Mouse (Mus musculus) forebrain, embryonic 11.5 days (tissue): ENCODE data around the gene Dhx8. TPM values are rescaled to one million over a fixed set of nuclear protein-coding genes. Genes with fewer than 3 reads are reported as not detected.

Experiments
- ATAC-seq: fragments of 200-750 bp; cut with Nextera tagmentation; replicated peaks from 2 replicates; pipeline ENCODE4 v1.8.0; 2017; ENCODE audit warnings: moderate TSS enrichment; ENCODE audit not compliant: low FRiP score
- DNase-seq: peaks from one replicate; pipeline ENCODE4 v3.0.0-alpha.2; 2017; ENCODE audit warnings: low spot score
- H3K27ac ChIP-seq: fragments of 300-500 bp; sonication (generic); 2 replicates; pipeline ENCODE4 v1.5.1; 2014; ENCODE audit warnings: low read depth, low read length
- H3K27me3 ChIP-seq: fragments of 300-500 bp; sonication (generic); 2 replicates; pipeline ENCODE4 v1.6.1; 2014; ENCODE audit warnings: mild to moderate bottlenecking, low read length, mixed read lengths; ENCODE audit not compliant: control insufficient read depth, insufficient read depth
- H3K36me3 ChIP-seq: fragments of 300-500 bp; sonication (generic); 2 replicates; pipeline ENCODE4 v1.6.1; 2014; ENCODE audit warnings: mild to moderate bottlenecking, low read length, moderate library complexity, mixed read lengths; ENCODE audit not compliant: control insufficient read depth, insufficient read depth
- H3K4me1 ChIP-seq: fragments of 300-500 bp; sonication (generic); replicated peaks from 2 replicates; pipeline ENCODE4 v1.6.1; 2014; ENCODE audit warnings: low read length, mixed read lengths; ENCODE audit not compliant: control insufficient read depth, insufficient read depth
- H3K4me2 ChIP-seq: fragments of 300-500 bp; sonication (generic); 2 replicates; pipeline ENCODE4 v1.6.1; 2014; ENCODE audit warnings: low read depth, mild to moderate bottlenecking, low read length, moderate library complexity, mixed read lengths; ENCODE audit not compliant: severe bottlenecking
- H3K4me3 ChIP-seq: fragments of 300-500 bp; sonication (generic); 2 replicates; pipeline ENCODE4 v1.5.1; 2014; ENCODE audit warnings: low read depth, low read length
- H3K9ac ChIP-seq: fragments of 300-500 bp; sonication (generic); 2 replicates; pipeline ENCODE4 v1.6.1; 2014; ENCODE audit warnings: low read length
- H3K9me3 ChIP-seq: fragments of 300-500 bp; sonication (generic); 2 replicates; pipeline ENCODE4 v1.6.1; 2016; ENCODE audit warnings: low read length, mixed read lengths; ENCODE audit not compliant: control insufficient read depth
- whole genome bisulfite sequencing: fragments of 180-500 bp; shearing (Covaris S2); extraction: QIAGEN DNeasy Blood & Tissue Kit; methylation state at CpG from one replicate; pipeline ENCODE4 v1.1.7; 2014; 5-methylcytosine and 5-hydroxymethylcytosine counted together
- polyA plus RNA-seq: library from polyadenylated mRNA; unstranded; fragments of >200 nt; fragmentation: Nextera tagmentation; extraction: Ambion mirVana; gene quantifications from 2 replicates; pipeline ENCODE4 v1.2.1, GENCODE M21; 2014

Gene Dhx8
- polyA plus RNA-seq, 1 experiment from 2014 or later, result 43.6 TPM

- no peak overlapping the region for H3K4me2 ChIP-seq
- H3K4me1 ChIP-seq, result peaks cover 12% of the 10 kb centered on the region
- ATAC-seq (no peak), DNase-seq (no peak)
- no peaks in the 10 kb centered on the region for H3K27me3 ChIP-seq
- H3K9me3 ChIP-seq, result no peaks in the 10 kb centered on the region
- 96% methylated on average over 1 of the region's 1 CpGs for WGBS
- H3K36me3 ChIP-seq, result no peaks in the 10 kb centered on the region
- no peak overlapping the region for H3K27ac ChIP-seq
- H3K4me3 ChIP-seq, result no peak overlapping the region
- H3K9ac ChIP-seq, result no peak overlapping the region
Observed at GRCm38 (mm10) chr11:101699556-101699955, 33.2 kb upstream of the Dhx8 start.

- ATAC-seq, result no peak
- Histone ChIP-seq H3K27me3 (no peaks in the 10 kb centered on the region), H3K36me3 (no peaks in the 10 kb centered on the region), H3K4me1 (peaks cover 12% of the 10 kb centered on the region), H3K9me3 (no peaks in the 10 kb centered on the region), H3K27ac (no peak overlapping the region), H3K4me3 (no peak overlapping the region), H3K4me2 (no peak overlapping the region), H3K9ac (no peak overlapping the region)
- 79% methylated on average over 7 of the region's 7 CpGs for WGBS
- DNase-seq, result no peak
Observed at GRCm38 (mm10) chr11:101699991-101700390, 32.7 kb upstream of the Dhx8 start.

- 60% methylated on average over 12 of the region's 12 CpGs for WGBS
- Histone ChIP-seq H3K9me3 (no peaks in the 10 kb centered on the region), H3K4me1 (peaks cover 9% of the 10 kb centered on the region), H3K27ac (no peak overlapping the region), H3K9ac (no peak overlapping the region), H3K4me3 (no peak overlapping the region), H3K27me3 (no peaks in the 10 kb centered on the region), H3K36me3 (no peaks in the 10 kb centered on the region), H3K4me2 (no peak overlapping the region)
- ATAC-seq (no peak), DNase-seq (no peak)
Observed at GRCm38 (mm10) chr11:101700446-101700845, 32.3 kb upstream of the Dhx8 start.

GRCm38 (mm10) chr11:101704081-101704480, 28.6 kb upstream of the Dhx8 start:
- ATAC-seq (no peak), DNase-seq (no peak)
- H3K27me3 ChIP-seq, result no peaks in the 10 kb centered on the region
- no peak overlapping the region for H3K4me2 ChIP-seq
- WGBS, result 68% methylated on average over 5 of the region's 5 CpGs
- no peaks in the 10 kb centered on the region for H3K36me3 ChIP-seq
- H3K4me3 ChIP-seq, result no peak overlapping the region
- H3K27ac ChIP-seq, result no peak overlapping the region
- no peaks in the 10 kb centered on the region for H3K9me3 ChIP-seq
- H3K4me1 ChIP-seq, result no peaks in the 10 kb centered on the region
- H3K9ac ChIP-seq, result no peak overlapping the region

- WGBS, result 85% methylated on average over 10 of the region's 10 CpGs
- no peak overlapping the region for H3K4me2 ChIP-seq
- no peak overlapping the region for H3K27ac ChIP-seq
- no peaks in the 10 kb centered on the region for H3K9me3 ChIP-seq
- DNase-seq (no peak), ATAC-seq (no peak)
- no peaks in the 10 kb centered on the region for H3K36me3 ChIP-seq
- H3K4me3 ChIP-seq, result no peak overlapping the region
- H3K27me3 ChIP-seq, result no peaks in the 10 kb centered on the region
- no peaks in the 10 kb centered on the region for H3K4me1 ChIP-seq
- no peak overlapping the region for H3K9ac ChIP-seq
Observed at GRCm38 (mm10) chr11:101706764-101707448, 25.8 kb upstream of the Dhx8 start.

GRCm38 (mm10) chr11:101708482-101708881, 24.2 kb upstream of the Dhx8 start:
- ATAC-seq, result no peak
- no peaks in the 10 kb centered on the region for H3K36me3 ChIP-seq
- H3K9ac ChIP-seq, result no peak overlapping the region
- 67% methylated on average over 5 of the region's 5 CpGs for WGBS
- no peak overlapping the region for H3K4me3 ChIP-seq
- no peak overlapping the region for H3K27ac ChIP-seq
- H3K9me3 ChIP-seq, result no peaks in the 10 kb centered on the region
- H3K4me2 ChIP-seq, result no peak overlapping the region
- no peaks in the 10 kb centered on the region for H3K27me3 ChIP-seq
- DNase-seq, result no peak
- no peaks in the 10 kb centered on the region for H3K4me1 ChIP-seq

GRCm38 (mm10) chr11:101712811-101713210, 19.9 kb upstream of the Dhx8 start:
- DNase-seq (no peak), ATAC-seq (no peak)
- H3K9me3 ChIP-seq, result no peaks in the 10 kb centered on the region
- 87% methylated on average over 9 of the region's 9 CpGs for WGBS
- H3K4me2 ChIP-seq, result no peak overlapping the region
- H3K27ac ChIP-seq, result no peak overlapping the region
- no peak overlapping the region for H3K9ac ChIP-seq
- no peaks in the 10 kb centered on the region for H3K27me3 ChIP-seq
- H3K4me1 ChIP-seq, result no peaks in the 10 kb centered on the region
- H3K36me3 ChIP-seq, result no peaks in the 10 kb centered on the region
- H3K4me3 ChIP-seq, result no peak overlapping the region

- 85% methylated on average over 7 of the region's 7 CpGs for WGBS
- no peaks in the 10 kb centered on the region for H3K27me3 ChIP-seq
- no peaks in the 10 kb centered on the region for H3K9me3 ChIP-seq
- no peaks in the 10 kb centered on the region for H3K4me1 ChIP-seq
- H3K4me2 ChIP-seq, result no peak overlapping the region
- no peak for DNase-seq
- no peak for ATAC-seq
- H3K36me3 ChIP-seq, result no peaks in the 10 kb centered on the region
- no peak overlapping the region for H3K9ac ChIP-seq
- no peak overlapping the region for H3K27ac ChIP-seq
- no peak overlapping the region for H3K4me3 ChIP-seq
Observed at GRCm38 (mm10) chr11:101714012-101714411, 18.7 kb upstream of the Dhx8 start.

- Histone ChIP-seq H3K27me3 (no peaks in the 10 kb centered on the region), H3K27ac (0 out of 2 replicates have a peak overlapping the region, but pooled peaks have one; percentile 3), H3K4me1 (no peaks in the 10 kb centered on the region), H3K4me3 (no peak overlapping the region), H3K4me2 (no peak overlapping the region), H3K9ac (no peak overlapping the region), H3K9me3 (no peaks in the 10 kb centered on the region), H3K36me3 (no peaks in the 10 kb centered on the region)
- DNase-seq (no peak), ATAC-seq (no peak)
- 45% methylated on average over 4 of the region's 4 CpGs for WGBS
Observed at GRCm38 (mm10) chr11:101718324-101718723, 14.4 kb upstream of the Dhx8 start.
